Mouse (Mus musculus) liver, embryonic 15.5 days (tissue): ENCODE data around the gene Cep63. TPM values are rescaled to one million over a fixed set of nuclear protein-coding genes. Genes with fewer than 3 reads are reported as not detected.

Source experiments
- ATAC-seq: fragments of 200-750 bp; cut with Nextera tagmentation; 2 replicates; pipeline ENCODE4 v1.8.0; 2017; ENCODE audit warnings: moderate number of reproducible peaks, mild to moderate bottlenecking, moderate library complexity; ENCODE audit not compliant: insufficient read depth
- H3K27ac ChIP-seq: fragments of 300-500 bp; sonication (generic); replicated peaks from 2 replicates; pipeline ENCODE4 v1.5.1; 2015; ENCODE audit warnings: mild to moderate bottlenecking, inconsistent platforms
- H3K27me3 ChIP-seq: fragments of 300-500 bp; sonication (generic); 2 replicates; pipeline ENCODE4 v1.6.1; 2015; ENCODE audit warnings: mild to moderate bottlenecking, inconsistent platforms
- H3K36me3 ChIP-seq: fragments of 300-500 bp; sonication (generic); replicated peaks from 2 replicates; pipeline ENCODE4 v1.6.1; 2015; ENCODE audit warnings: moderate library complexity, mild to moderate bottlenecking, inconsistent platforms
- H3K4me1 ChIP-seq: fragments of 300-500 bp; sonication (generic); replicated peaks from 2 replicates; pipeline ENCODE4 v1.6.1; 2015; ENCODE audit warnings: inconsistent platforms
- H3K4me2 ChIP-seq: fragments of 300-500 bp; sonication (generic); 2 replicates; pipeline ENCODE4 v1.6.1; 2015; ENCODE audit warnings: moderate library complexity, mild to moderate bottlenecking, inconsistent platforms
- H3K4me3 ChIP-seq: fragments of 300-500 bp; sonication (generic); replicated peaks from 2 replicates; pipeline ENCODE4 v1.5.1; 2015; ENCODE audit warnings: mild to moderate bottlenecking, inconsistent platforms
- H3K9ac ChIP-seq: fragments of 300-500 bp; sonication (generic); 2 replicates; pipeline ENCODE4 v1.6.1; 2015; ENCODE audit warnings: moderate library complexity, mild to moderate bottlenecking, inconsistent platforms
- H3K9me3 ChIP-seq: fragments of 300-500 bp; sonication (generic); replicated peaks from 2 replicates; pipeline ENCODE4 v1.6.1; 2016; ENCODE audit warnings: inconsistent platforms
- WGBS: fragments of 180-500 bp; shearing (Covaris S2); methylation state at CpG from one replicate; pipeline ENCODE4 v1.1.7; 2015; ENCODE audit warnings: mixed read lengths; ENCODE audit not compliant: insufficient replicate concordance; 5-methylcytosine and 5-hydroxymethylcytosine counted together
- polyA plus RNA-seq: library from polyadenylated mRNA; unstranded; fragments of >200 nt; fragmentation: Nextera tagmentation; extraction: Ambion mirVana; gene quantifications from 2 replicates; pipeline ENCODE4 v1.2.1, GENCODE M21; 2015

The Cep63 gene
- polyA plus RNA-seq, 1 experiment from 2014 or later, result 17.4 TPM

- H3K4me2 ChIP-seq, result no peak overlapping the region
- no peak for ATAC-seq
These were observed 17.1 kb downstream of the Cep63 start for GRCm38 (mm10) chr9:102609221-102609620.

GRCm38 (mm10) chr9:102607471-102607870 is 18.9 kb downstream of the Cep63 start:
- no peak for ATAC-seq
- peaks cover 33% of the 10 kb centered on the region for H3K36me3 ChIP-seq
- 60% methylated on average over 5 of the region's 5 CpGs for WGBS

More at GRCm38 (mm10) chr9:102609221-102609620, 17.1 kb downstream of the Cep63 start:
- Histone ChIP-seq H3K4me3 (no peak overlapping the region), H3K9me3 (no peaks in the 10 kb centered on the region), H3K36me3 (peaks cover 42% of the 10 kb centered on the region), H3K4me1 (no peaks in the 10 kb centered on the region), H3K9ac (no peak overlapping the region), H3K27ac (no peak overlapping the region), H3K27me3 (no peaks in the 10 kb centered on the region)
- 88% methylated on average over 3 of the region's 3 CpGs for WGBS

GRCm38 (mm10) chr9:102605162-102605561 is 21.2 kb downstream of the Cep63 start:
- H3K36me3 ChIP-seq, result peaks cover 22% of the 10 kb centered on the region
- H3K4me1 ChIP-seq, result no peaks in the 10 kb centered on the region
- H3K27me3 ChIP-seq, result no peaks in the 10 kb centered on the region
- H3K9me3 ChIP-seq, result no peaks in the 10 kb centered on the region
- no peak overlapping the region for H3K9ac ChIP-seq
- no peak overlapping the region for H3K4me2 ChIP-seq
- no peak overlapping the region for H3K4me3 ChIP-seq
- 85% methylated on average over 6 of the region's 6 CpGs for WGBS
- no peak for ATAC-seq
- no peak overlapping the region for H3K27ac ChIP-seq

More at GRCm38 (mm10) chr9:102607471-102607870, 18.9 kb downstream of the Cep63 start:
- H3K9me3 ChIP-seq, result no peaks in the 10 kb centered on the region
- H3K4me1 ChIP-seq, result no peaks in the 10 kb centered on the region
- H3K4me3 ChIP-seq, result no peak overlapping the region
- H3K4me2 ChIP-seq, result no peak overlapping the region
- no peak overlapping the region for H3K9ac ChIP-seq
- H3K27me3 ChIP-seq, result no peaks in the 10 kb centered on the region
- no peak overlapping the region for H3K27ac ChIP-seq

GRCm38 (mm10) chr9:102601666-102602065 is 24.7 kb downstream of the Cep63 start:
- no peaks in the 10 kb centered on the region for H3K27me3 ChIP-seq
- H3K9ac ChIP-seq, result no peak overlapping the region
- no peak overlapping the region for H3K4me2 ChIP-seq
- no peak overlapping the region for H3K27ac ChIP-seq
- no peak for ATAC-seq
- no peaks in the 10 kb centered on the region for H3K9me3 ChIP-seq
- H3K36me3 ChIP-seq, result peaks cover 17% of the 10 kb centered on the region
- WGBS, result 61% methylated on average over 2 of the region's 2 CpGs
- H3K4me1 ChIP-seq, result no peaks in the 10 kb centered on the region
- no peak overlapping the region for H3K4me3 ChIP-seq

- no peaks in the 10 kb centered on the region for H3K9me3 ChIP-seq
- no peak overlapping the region for H3K27ac ChIP-seq
- H3K9ac ChIP-seq, result no peak overlapping the region
- no peak overlapping the region for H3K4me3 ChIP-seq
- H3K27me3 ChIP-seq, result no peaks in the 10 kb centered on the region
- no peaks in the 10 kb centered on the region for H3K4me1 ChIP-seq
- ATAC-seq, result no peak
- H3K36me3 ChIP-seq, result peaks cover 21% of the 10 kb centered on the region
- WGBS, result 80% methylated on average over 2 of the region's 2 CpGs
- no peak overlapping the region for H3K4me2 ChIP-seq
These were observed 25.1 kb downstream of the Cep63 start for GRCm38 (mm10) chr9:102601187-102601586.

DNA sequence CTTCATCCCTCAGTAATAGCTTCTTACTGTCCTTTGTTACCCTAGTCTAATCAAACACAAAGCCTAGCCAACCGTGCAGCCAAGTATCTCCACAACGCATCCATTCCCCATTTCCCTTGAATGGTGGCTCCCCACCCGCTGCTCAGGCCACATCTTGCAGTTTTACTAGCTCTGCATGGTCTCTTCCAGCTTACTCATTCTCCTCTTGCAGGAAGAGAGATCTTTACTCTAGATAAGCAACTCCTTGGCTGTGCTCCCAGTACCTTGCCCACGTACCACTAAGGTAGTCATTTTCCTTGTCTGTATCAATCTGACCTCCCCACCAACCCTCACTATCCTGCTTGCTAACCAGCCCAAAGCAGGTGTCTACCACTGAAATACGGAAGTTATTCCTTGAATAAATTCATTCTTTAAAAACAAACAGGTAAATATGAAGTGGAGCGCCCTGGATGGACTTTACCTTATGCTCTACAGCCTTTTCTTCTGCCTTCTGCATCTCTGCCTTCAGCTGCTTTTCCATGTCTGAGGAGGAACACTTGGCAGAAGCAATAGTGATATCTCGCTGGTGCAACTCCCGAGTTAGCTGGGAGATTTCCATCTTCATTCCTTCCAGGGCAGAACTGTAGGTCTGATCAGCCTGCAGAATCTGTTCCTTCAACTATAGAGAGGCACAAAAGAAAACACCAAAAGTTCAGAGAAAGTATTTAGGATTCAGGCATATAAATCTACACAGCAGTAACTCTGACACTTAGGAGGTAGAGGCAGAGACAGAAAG is 30.5 kb downstream of the Cep63 start:
- no peak overlapping the region for H3K4me3 ChIP-seq
- no peak overlapping the region for H3K4me2 ChIP-seq
- H3K9me3 ChIP-seq, result no peaks in the 10 kb centered on the region
- peaks cover 31% of the 10 kb centered on the region for H3K36me3 ChIP-seq
- no peak for ATAC-seq
- no peak overlapping the region for H3K27ac ChIP-seq
- no peaks in the 10 kb centered on the region for H3K4me1 ChIP-seq
- WGBS, result 69% methylated on average over 8 of the region's 8 CpGs
- H3K27me3 ChIP-seq, result no peaks in the 10 kb centered on the region
- H3K9ac ChIP-seq, result no peak overlapping the region

DNA sequence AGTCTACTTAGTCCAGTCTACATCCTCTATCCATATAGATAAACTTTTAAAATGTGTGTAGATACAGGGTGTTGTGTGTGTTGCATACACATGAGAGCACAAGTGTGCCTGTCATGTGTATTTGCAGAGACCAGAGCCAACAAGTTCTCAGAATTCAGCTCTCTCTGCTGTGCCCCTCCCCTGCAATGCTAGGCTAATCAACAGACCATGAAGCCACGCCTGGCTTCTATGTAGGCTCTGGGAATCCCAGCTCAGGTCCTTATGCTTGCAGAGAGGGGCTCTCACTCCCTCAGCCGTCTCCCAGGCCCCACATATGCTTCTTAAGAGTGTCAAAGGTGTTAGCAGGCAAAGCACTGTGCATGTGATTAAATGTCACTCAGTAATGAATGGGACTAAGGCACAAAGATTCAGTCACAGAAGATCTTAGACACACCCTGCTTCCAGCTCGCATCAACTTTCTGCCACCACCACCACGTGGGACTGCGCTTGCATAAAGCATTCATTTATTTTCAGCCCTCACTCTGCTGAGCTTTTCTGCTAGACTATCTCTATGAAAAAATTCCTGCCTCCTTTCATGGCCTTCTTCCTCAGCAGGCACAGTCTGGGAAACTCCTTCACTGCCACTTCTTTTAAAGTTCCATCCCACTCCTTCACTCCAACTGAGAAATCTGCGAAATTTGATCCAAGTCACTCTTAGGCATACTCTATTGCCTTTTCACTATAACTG is 31.5 kb downstream of the Cep63 start:
- no peak overlapping the region for H3K9ac ChIP-seq
- H3K9me3 ChIP-seq, result no peaks in the 10 kb centered on the region
- no peaks in the 10 kb centered on the region for H3K27me3 ChIP-seq
- no peaks in the 10 kb centered on the region for H3K4me1 ChIP-seq
- H3K4me2 ChIP-seq, result no peak overlapping the region
- H3K4me3 ChIP-seq, result no peak overlapping the region
- peaks cover 31% of the 10 kb centered on the region for H3K36me3 ChIP-seq
- no peak for ATAC-seq
- no peak overlapping the region for H3K27ac ChIP-seq
- WGBS, result 69% methylated on average over 6 of the region's 6 CpGs

- Histone ChIP-seq H3K9me3 (no peaks in the 10 kb centered on the region), H3K4me2 (no peak overlapping the region), H3K36me3 (peaks cover 17% of the 10 kb centered on the region; the same call in 1 of the 2 replicates), H3K27ac (no peak overlapping the region), H3K9ac (no peak overlapping the region), H3K27me3 (no peaks in the 10 kb centered on the region), H3K4me3 (no peak overlapping the region), H3K4me1 (no peaks in the 10 kb centered on the region)
- WGBS, result 78% methylated on average over 5 of the region's 5 CpGs
- ATAC-seq, result no peak
These were observed 39.0 kb downstream of the Cep63 start for GRCm38 (mm10) chr9:102587347-102587746.

GRCm38 (mm10) chr9:102581921-102582469 is 44.3 kb downstream of the Cep63 start:
- Histone ChIP-seq H3K27ac (no peak overlapping the region), H3K4me1 (no peaks in the 10 kb centered on the region), H3K4me2 (no peak overlapping the region), H3K27me3 (no peaks in the 10 kb centered on the region), H3K4me3 (no peak overlapping the region), H3K36me3 (peaks cover 11% of the 10 kb centered on the region; the same call in 1 of the 2 replicates), H3K9ac (no peak overlapping the region), H3K9me3 (no peaks in the 10 kb centered on the region)
- ATAC-seq, result no peak
- 68% methylated on average over 12 of the region's 12 CpGs for WGBS

GRCm38 (mm10) chr9:102577480-102577879 is 48.9 kb downstream of the Cep63 start:
- Histone ChIP-seq H3K9me3 (no peaks in the 10 kb centered on the region), H3K4me1 (no peaks in the 10 kb centered on the region), H3K27me3 (no peaks in the 10 kb centered on the region), H3K4me2 (no peak overlapping the region), H3K36me3 (no peaks in the 10 kb centered on the region), H3K27ac (no peak overlapping the region), H3K9ac (no peak overlapping the region), H3K4me3 (no peak overlapping the region)
- ATAC-seq, result no peak
- WGBS, result 24% methylated on average over 5 of the region's 5 CpGs

- Histone ChIP-seq H3K4me2 (no peak overlapping the region), H3K9ac (no peak overlapping the region), H3K9me3 (no peaks in the 10 kb centered on the region), H3K4me3 (no peak overlapping the region), H3K27me3 (no peaks in the 10 kb centered on the region), H3K36me3 (no peaks in the 10 kb centered on the region), H3K27ac (no peak overlapping the region), H3K4me1 (no peaks in the 10 kb centered on the region)
- no peak for ATAC-seq
- WGBS, result 55% methylated on average over 5 of the region's 5 CpGs
These were observed 53.4 kb downstream of the Cep63 start for GRCm38 (mm10) chr9:102572888-102573287.
